Mouse (Mus musculus) limb, embryonic 11.5 days (tissue): Measurements from ENCODE around the gene Foxg1. TPM values are rescaled to one million over a fixed set of nuclear protein-coding genes. Genes with fewer than 3 reads are reported as not detected.

Experiments used
- ATAC-seq: fragments of 200-750 bp; cut with Nextera tagmentation; 2 replicates; pipeline ENCODE4 v1.8.0; 2017; ENCODE audit warnings: low read depth; ENCODE audit not compliant: insufficient number of reproducible peaks, low FRiP score, low TSS enrichment
- DNase-seq: peaks from one replicate; pipeline ENCODE4 v3.0.0-alpha.2; 2015; ENCODE audit warnings: low spot score
- H3K27ac ChIP-seq: fragments of 300-500 bp; sonication (generic); replicated peaks from 2 replicates; pipeline ENCODE4 v1.5.1; 2014; ENCODE audit warnings: low read depth, mild to moderate bottlenecking, low read length
- H3K27me3 ChIP-seq: fragments of 300-500 bp; sonication (generic); 2 replicates; pipeline ENCODE4 v1.6.1; 2014; ENCODE audit warnings: mild to moderate bottlenecking, low read length, mixed read lengths; ENCODE audit not compliant: control insufficient read depth, insufficient read depth
- H3K36me3 ChIP-seq: fragments of 300-500 bp; sonication (generic); 2 replicates; pipeline ENCODE4 v1.6.1; 2014; ENCODE audit warnings: mild to moderate bottlenecking, low read length, moderate library complexity, mixed read lengths; ENCODE audit not compliant: control insufficient read depth, insufficient read depth
- H3K4me1 ChIP-seq: fragments of 300-500 bp; sonication (generic); 2 replicates; pipeline ENCODE4 v1.6.1; 2014; ENCODE audit warnings: low read length, mixed read lengths; ENCODE audit not compliant: control insufficient read depth, insufficient read depth
- H3K4me2 ChIP-seq: fragments of 300-500 bp; sonication (generic); 2 replicates; pipeline ENCODE4 v1.6.1; 2014; ENCODE audit warnings: low read depth, mild to moderate bottlenecking, moderate library complexity; ENCODE audit not compliant: severe bottlenecking
- H3K4me3 ChIP-seq: fragments of 300-500 bp; sonication (generic); 2 replicates; pipeline ENCODE4 v1.5.1; 2014; ENCODE audit warnings: low read depth, low read length
- H3K9ac ChIP-seq: fragments of 300-500 bp; sonication (generic); 2 replicates; pipeline ENCODE4 v1.6.1; 2014; ENCODE audit warnings: mild to moderate bottlenecking, low read length
- H3K9me3 ChIP-seq: fragments of 300-500 bp; sonication (generic); 2 replicates; pipeline ENCODE4 v1.6.1; 2016; ENCODE audit warnings: low read length; ENCODE audit not compliant: control insufficient read depth
- WGBS: fragments of 180-500 bp; shearing (Covaris S2); extraction: QIAGEN DNeasy Blood & Tissue Kit; methylation state at CpG from one replicate; pipeline ENCODE4 v1.1.7; 2014; 5-methylcytosine and 5-hydroxymethylcytosine counted together
- polyA plus RNA-seq: library from polyadenylated mRNA; unstranded; fragments of >200 nt; fragmentation: Nextera tagmentation; extraction: Ambion mirVana; gene quantifications from 2 replicates; pipeline ENCODE4 v1.2.1, GENCODE M21; 2014

The Foxg1 gene
- polyA plus RNA-seq, 1 experiment from 2014 or later, result not detected

DNA sequence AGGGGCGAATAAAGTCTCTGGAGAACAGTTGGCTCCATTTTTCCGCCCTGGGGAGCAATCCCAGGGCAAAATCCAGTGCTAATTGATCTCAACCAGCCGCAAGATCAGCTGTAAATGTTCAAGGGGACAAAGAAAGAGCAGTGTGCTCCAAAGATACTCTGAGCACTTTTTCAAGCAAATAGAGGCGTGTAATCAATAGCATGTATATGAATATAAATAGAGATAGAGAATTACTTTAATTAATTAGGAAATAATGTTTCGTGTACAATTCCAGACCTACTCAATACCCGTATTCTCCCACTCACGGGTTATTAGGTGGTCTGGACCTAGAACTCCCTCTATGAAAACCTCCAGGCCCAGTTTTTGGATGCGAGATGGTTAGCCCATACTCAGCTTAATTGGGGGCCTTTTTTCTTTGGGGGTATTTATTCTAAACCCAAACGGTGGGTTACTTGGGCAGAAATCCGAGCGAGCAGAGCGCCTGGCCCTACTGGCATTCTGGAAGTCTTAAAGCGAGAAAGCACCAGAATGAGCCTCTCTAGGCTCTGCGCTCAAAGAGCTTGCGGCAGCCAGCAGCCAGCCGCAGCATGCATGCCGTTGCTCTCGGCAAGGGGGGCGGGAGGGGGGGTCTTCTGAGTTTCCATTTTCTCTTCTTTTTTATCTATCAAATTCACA lies 6.0 kb upstream of the Foxg1 start:
- Histone ChIP-seq H3K4me1 (no peaks in the 10 kb centered on the region), H3K4me3 (no peak overlapping the region), H3K27ac (no peak overlapping the region), H3K4me2 (no peak overlapping the region), H3K9ac (no peak overlapping the region), H3K36me3 (no peaks in the 10 kb centered on the region), H3K9me3 (no peaks in the 10 kb centered on the region), H3K27me3 (peaks cover 80% of the 10 kb centered on the region)
- DNase-seq (no peak), ATAC-seq (no peak)
- WGBS, result under 1% methylated on average over 19 of the region's 19 CpGs

DNA sequence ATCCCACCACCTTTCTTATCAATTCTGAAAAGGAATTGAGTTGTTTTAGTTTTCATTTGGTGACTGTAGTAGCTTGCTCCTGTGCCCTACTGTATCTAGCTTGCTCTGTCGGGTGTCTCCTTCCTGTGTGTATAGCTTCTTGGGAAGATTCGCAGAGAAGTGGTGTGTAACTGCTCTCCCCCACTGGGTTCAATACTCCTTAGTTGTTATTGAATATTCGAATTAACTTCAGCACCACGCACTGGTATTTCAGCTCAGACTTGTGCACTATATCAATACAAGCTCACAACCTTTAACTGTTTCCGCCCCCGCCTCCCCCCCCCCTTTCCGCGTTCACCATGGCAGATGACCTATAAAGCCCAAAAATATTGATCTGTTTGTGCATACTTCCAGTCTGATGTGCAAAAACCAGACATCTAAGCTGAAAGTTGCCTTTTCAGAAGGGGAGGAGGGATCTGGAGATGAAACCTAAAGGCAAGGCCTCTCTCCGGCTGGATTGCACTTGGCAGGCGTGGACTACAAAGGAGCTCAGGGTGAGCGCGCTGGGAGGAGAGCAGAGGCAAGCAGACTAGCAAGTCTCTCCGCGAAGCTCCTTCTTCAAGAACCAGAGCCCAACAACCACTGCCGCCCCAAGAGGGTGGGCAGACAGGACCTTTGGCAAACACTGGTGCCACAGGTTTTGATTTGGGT lies 5.0 kb upstream of the Foxg1 start:
- no peak overlapping the region for H3K27ac ChIP-seq
- WGBS, result 1% methylated on average over 15 of the region's 15 CpGs
- H3K36me3 ChIP-seq, result no peaks in the 10 kb centered on the region
- ATAC-seq (no peak), DNase-seq (peak; percentile 63)
- H3K27me3 ChIP-seq, result peaks cover 87% of the 10 kb centered on the region
- H3K9me3 ChIP-seq, result no peaks in the 10 kb centered on the region
- H3K4me2 ChIP-seq, result no peak overlapping the region
- H3K4me1 ChIP-seq, result no peaks in the 10 kb centered on the region
- H3K9ac ChIP-seq, result no peak overlapping the region
- H3K4me3 ChIP-seq, result no peak overlapping the region

DNA sequence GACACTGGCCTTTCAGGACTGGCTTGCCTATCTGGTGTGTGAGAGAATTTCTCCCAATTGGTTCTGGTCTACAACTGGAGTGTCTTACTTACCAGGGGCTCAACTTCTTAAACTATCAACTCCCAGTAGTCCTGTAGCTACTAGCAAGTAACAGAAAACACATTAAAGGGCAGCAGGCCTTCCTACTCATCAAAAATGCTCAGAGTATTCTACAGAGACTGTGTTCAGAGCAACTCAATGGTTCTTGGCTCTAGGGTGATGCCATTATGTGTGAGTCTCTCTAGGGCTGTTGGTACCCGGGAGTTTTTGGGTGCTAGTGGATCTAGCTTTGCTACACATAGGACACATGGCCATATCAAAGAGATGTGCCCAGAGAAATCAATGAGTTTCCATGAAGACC lies 3.5 kb upstream of the Foxg1 start:
- no peaks in the 10 kb centered on the region for H3K4me1 ChIP-seq
- no peak overlapping the region for H3K27ac ChIP-seq
- H3K9ac ChIP-seq, result no peak overlapping the region
- no peak for DNase-seq
- WGBS, result 0% methylated on average over 1 of the region's 1 CpGs
- no peak overlapping the region for H3K4me3 ChIP-seq
- peaks cover 88% of the 10 kb centered on the region for H3K27me3 ChIP-seq
- ATAC-seq, result no peak
- H3K36me3 ChIP-seq, result no peaks in the 10 kb centered on the region
- H3K9me3 ChIP-seq, result no peaks in the 10 kb centered on the region
- no peak overlapping the region for H3K4me2 ChIP-seq

DNA sequence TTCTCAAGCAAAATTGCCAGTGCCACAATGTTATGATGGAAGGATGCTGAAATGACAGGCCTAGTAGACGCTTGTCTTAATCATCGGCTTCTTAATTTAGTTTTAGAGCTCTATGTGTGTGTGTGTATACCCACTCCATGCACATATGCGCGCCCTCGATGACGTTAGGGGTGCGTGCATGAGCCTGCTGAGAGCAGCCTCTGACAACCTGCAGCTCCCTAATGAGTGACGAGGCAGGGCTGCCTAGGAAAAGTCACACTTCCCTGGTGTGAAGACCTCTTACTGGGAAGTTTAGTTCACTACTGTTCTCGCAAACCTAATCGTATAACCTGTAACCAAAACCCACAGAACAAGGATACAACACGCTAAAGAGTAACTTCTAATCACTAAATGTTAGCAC lies 3.0 kb upstream of the Foxg1 start:
- ATAC-seq (no peak), DNase-seq (no peak)
- 2% methylated on average over 11 of the region's 11 CpGs for WGBS
- peaks cover 87% of the 10 kb centered on the region for H3K27me3 ChIP-seq
- H3K9me3 ChIP-seq, result no peaks in the 10 kb centered on the region
- no peak overlapping the region for H3K9ac ChIP-seq
- H3K4me2 ChIP-seq, result no peak overlapping the region
- H3K36me3 ChIP-seq, result no peaks in the 10 kb centered on the region
- H3K27ac ChIP-seq, result no peak overlapping the region
- no peak overlapping the region for H3K4me3 ChIP-seq
- no peaks in the 10 kb centered on the region for H3K4me1 ChIP-seq

DNA sequence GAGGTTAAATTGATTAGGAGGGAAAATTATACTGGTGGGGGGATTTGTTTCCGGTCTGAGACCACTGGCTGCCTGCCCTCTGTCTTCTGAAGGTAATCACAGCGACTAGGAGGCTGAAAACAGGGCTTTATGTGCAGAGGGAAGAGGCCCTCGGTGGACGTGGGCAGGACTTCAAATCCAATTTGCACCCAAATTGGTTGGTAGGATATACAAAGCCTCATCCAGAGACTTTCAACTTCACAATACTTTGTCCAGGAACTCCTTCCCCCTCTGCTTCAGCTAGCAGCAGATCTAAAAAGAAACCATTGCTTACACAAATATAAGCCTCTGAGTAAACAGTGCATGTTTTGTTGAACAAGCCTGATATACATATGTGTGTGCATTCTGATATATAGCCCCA lies 2.0 kb upstream of the Foxg1 start:
- H3K4me2 ChIP-seq, result no peak overlapping the region
- H3K36me3 ChIP-seq, result no peaks in the 10 kb centered on the region
- H3K4me3 ChIP-seq, result no peak overlapping the region
- no peak overlapping the region for H3K27ac ChIP-seq
- under 1% methylated on average over 4 of the region's 4 CpGs for WGBS
- H3K4me1 ChIP-seq, result no peaks in the 10 kb centered on the region
- ATAC-seq (no peak), DNase-seq (no peak)
- no peak overlapping the region for H3K9ac ChIP-seq
- H3K9me3 ChIP-seq, result no peaks in the 10 kb centered on the region
- peaks cover 92% of the 10 kb centered on the region for H3K27me3 ChIP-seq

DNA sequence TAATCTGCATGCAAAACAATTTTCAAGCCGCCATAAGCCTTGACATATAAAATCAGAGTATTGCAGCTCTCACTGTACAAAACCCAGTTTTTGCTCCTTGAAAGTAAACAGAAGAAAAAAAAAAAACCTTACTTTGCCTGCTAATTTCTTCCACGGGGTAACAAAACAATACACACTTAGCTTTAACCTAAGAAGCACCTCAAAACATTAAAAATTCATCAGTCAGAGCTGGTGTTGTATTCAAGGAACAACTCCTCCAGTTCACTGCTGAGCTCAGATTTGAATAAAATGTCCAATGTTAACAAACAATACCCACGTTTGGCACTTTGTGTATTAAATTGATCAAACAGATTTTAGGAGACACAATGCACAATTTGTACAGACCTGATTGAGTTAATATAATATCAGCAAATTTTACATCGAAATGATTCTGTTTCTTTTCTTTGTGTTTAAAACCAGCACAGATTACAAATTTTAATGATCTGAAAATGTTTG lies 1.4 kb upstream of the Foxg1 start:
- Histone ChIP-seq H3K27me3 (peaks cover 92% of the 10 kb centered on the region), H3K4me3 (no peak overlapping the region), H3K9ac (no peak overlapping the region), H3K9me3 (no peaks in the 10 kb centered on the region), H3K4me2 (no peak overlapping the region), H3K27ac (no peak overlapping the region), H3K4me1 (no peaks in the 10 kb centered on the region), H3K36me3 (no peaks in the 10 kb centered on the region)
- no peak for ATAC-seq
- 4% methylated on average over 4 of the region's 4 CpGs for WGBS
- DNase-seq, result no peak

DNA sequence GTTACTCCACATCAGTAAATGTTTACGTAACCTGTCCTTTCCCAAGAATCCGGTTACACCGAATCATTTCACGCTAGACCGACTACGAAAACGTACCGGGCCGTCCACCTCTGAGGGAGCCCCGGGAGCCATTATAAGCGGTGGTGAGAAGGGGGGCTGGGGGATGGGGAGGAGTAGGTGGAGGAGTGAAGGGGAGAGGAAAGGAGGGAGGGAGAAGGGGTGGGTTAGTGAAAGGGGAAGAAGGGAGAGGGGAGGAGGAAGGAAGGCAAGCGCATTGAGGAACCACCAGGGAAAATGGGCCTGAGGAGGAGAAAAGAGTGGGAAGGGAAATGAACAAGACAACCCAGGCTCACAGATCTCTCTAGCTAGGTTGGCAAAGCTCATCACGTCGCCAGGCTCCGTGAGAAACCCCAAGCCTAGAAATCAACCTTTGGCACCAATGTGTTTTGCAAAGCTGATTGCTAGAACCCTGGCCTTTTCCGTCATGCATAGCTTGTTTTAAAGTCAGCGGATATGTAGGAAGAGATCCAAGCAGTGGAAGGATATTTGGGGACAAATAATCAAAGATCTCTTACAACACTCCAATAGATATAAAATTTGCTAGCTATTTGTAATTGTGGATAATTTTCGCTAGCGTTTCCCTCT lies 617 bp upstream of the Foxg1 start:
- no peaks in the 10 kb centered on the region for H3K9me3 ChIP-seq
- H3K9ac ChIP-seq, result no peak overlapping the region
- H3K36me3 ChIP-seq, result no peaks in the 10 kb centered on the region
- H3K27ac ChIP-seq, result no peak overlapping the region
- DNase-seq (peak; percentile 39), ATAC-seq (no peak)
- H3K4me2 ChIP-seq, result no peak overlapping the region
- H3K4me3 ChIP-seq, result no peak overlapping the region
- H3K4me1 ChIP-seq, result no peaks in the 10 kb centered on the region
- under 1% methylated on average over 19 of the region's 19 CpGs for WGBS
- H3K27me3 ChIP-seq, result peaks cover 84% of the 10 kb centered on the region

DNA sequence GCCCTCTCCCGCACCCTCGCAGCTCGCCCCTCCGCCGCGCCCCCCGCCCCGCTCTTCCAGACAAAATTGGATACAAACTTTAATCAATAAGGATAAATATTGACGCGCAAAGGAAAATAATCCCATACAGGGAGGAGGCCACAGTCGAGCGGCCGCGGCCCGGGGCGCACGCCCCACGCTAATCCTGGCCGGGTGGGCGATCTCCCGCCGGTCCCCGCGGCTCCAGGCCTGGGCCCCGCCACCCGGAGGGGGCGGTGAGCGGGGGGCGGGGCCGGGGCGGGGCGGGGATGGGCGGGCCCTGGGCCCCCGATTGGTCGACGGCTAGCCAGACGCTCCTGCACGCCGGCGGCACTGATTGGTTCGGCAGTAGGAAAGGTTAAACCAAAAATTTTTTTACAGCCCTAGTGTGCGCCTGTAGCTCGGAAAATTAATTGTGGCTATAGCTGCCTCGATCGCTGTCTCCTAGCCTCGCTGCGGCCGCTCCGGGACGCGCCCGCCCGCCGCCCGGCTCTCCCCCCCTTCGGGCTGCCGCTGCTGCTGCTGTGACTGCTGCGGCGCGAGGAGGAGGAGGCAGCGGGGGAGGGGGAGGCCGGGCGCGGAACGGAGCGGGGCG lies 1.2 kb downstream of the Foxg1 start:
- DNase-seq (peak; percentile 76), ATAC-seq (peak; percentile 90)
- H3K36me3 ChIP-seq, result no peaks in the 10 kb centered on the region
- peak overlapping the region; percentile 56 for H3K4me2 ChIP-seq
- H3K4me1 ChIP-seq, result no peaks in the 10 kb centered on the region
- H3K27ac ChIP-seq, result no peak overlapping the region
- H3K4me3 ChIP-seq, result peak overlapping the region; percentile 32
- peaks cover 75% of the 10 kb centered on the region for H3K27me3 ChIP-seq
- no peaks in the 10 kb centered on the region for H3K9me3 ChIP-seq
- H3K9ac ChIP-seq, result no peak overlapping the region
- under 1% methylated on average over 45 of the region's 67 CpGs for WGBS
